Mouse (Mus musculus) common myeloid progenitor, adult 5-6 weeks (primary cell): Measurements from ENCODE around the gene Eps8l2. TPM values are rescaled to one million over a fixed set of nuclear protein-coding genes. Genes with fewer than 3 reads are reported as not detected.

Source experiments
- ATAC-seq: replicated peaks from 2 replicates; pipeline ENCODE4 v1.8.0; 2016; ENCODE audit warnings: low read depth, mild to moderate bottlenecking, moderate TSS enrichment, inconsistent platforms; ENCODE audit not compliant: poor library complexity, severe bottlenecking
- total RNA-seq: library from RNA; stranded (forward); fragments of 200-1000, 187-1606 nt; gene quantifications from 2 replicates; pipeline ENCODE4 v1.2.3, GENCODE M21; 2017

The Eps8l2 gene
- total RNA-seq, 1 experiment from 2014 or later, result 1.1 TPM

GRCm38 (mm10) chr7:141361510-141361909 lies 22.8 kb downstream of the Eps8l2 start:
- no peak for ATAC-seq

- peak; percentile 74 for ATAC-seq
These were observed 24.5 kb downstream of the Eps8l2 start for GRCm38 (mm10) chr7:141363106-141363751.

- no peak for ATAC-seq
These were observed 25.1 kb downstream of the Eps8l2 start for GRCm38 (mm10) chr7:141363752-141364125.

- ATAC-seq, result peak; percentile 55; the same call in 1 of the 2 replicates
These were observed 25.8 kb downstream of the Eps8l2 start for GRCm38 (mm10) chr7:141364349-141365048.

GRCm38 (mm10) chr7:141365049-141365445 lies 26.4 kb downstream of the Eps8l2 start:
- ATAC-seq, result no peak

- ATAC-seq, result no peak
These were observed 28.7 kb downstream of the Eps8l2 start for GRCm38 (mm10) chr7:141367358-141367757.

- peak; percentile 40 for ATAC-seq
These were observed 31.2 kb downstream of the Eps8l2 start for GRCm38 (mm10) chr7:141369918-141370317.

- peak; percentile 59 for ATAC-seq
These were observed 33.4 kb downstream of the Eps8l2 start for GRCm38 (mm10) chr7:141371942-141372595.

GRCm38 (mm10) chr7:141373611-141374010 lies 34.9 kb downstream of the Eps8l2 start:
- ATAC-seq, result no peak

GRCm38 (mm10) chr7:141374399-141374798 lies 35.7 kb downstream of the Eps8l2 start:
- no peak for ATAC-seq

- peak; percentile 69 for ATAC-seq
These were observed 40.9 kb downstream of the Eps8l2 start for GRCm38 (mm10) chr7:141379584-141379983.

GRCm38 (mm10) chr7:141381068-141381835 lies 42.6 kb downstream of the Eps8l2 start:
- ATAC-seq, result peak; percentile 51

GRCm38 (mm10) chr7:141387807-141388486 lies 49.3 kb downstream of the Eps8l2 start:
- ATAC-seq, result no peak

GRCm38 (mm10) chr7:141388487-141389109 lies 49.9 kb downstream of the Eps8l2 start:
- ATAC-seq, result no peak

GRCm38 (mm10) chr7:141390326-141391259 lies 51.9 kb downstream of the Eps8l2 start:
- ATAC-seq, result no peak

- ATAC-seq, result peak; percentile 78
These were observed 53.2 kb downstream of the Eps8l2 start, which contains the start of gene Taldo1 for GRCm38 (mm10) chr7:141391625-141392551. TSS of gene Taldo1 (plus strand) at chr7:141392199.

- ATAC-seq, result peak; percentile 42
These were observed 54.0 kb downstream of the Eps8l2 start for GRCm38 (mm10) chr7:141392552-141393222.
